Mouse (Mus musculus) small intestine, adult 10 weeks (tissue): ENCODE measurements around the gene Olfr1000. TPM values are rescaled to one million over a fixed set of nuclear protein-coding genes. Genes with fewer than 3 reads are reported as not detected.

ENCODE experiments used
- polyA plus RNA-seq: library from polyadenylated mRNA; stranded (reverse); fragments of 350-450 nt; fragmentation: Illumina TruSeq; extraction: RNeasy Lipid Tissue Mini Kit (QIAGEN cat#74804); gene quantifications from one replicate; pipeline ENCODE4 v1.2.3, GENCODE M21; 2014; ENCODE audit warnings: low replicate concordance

The Olfr1000 gene
- polyA plus RNA-seq, result not detected

GRCm38 (mm10) chr2:85611803-85612202 lies at the start of gene Olfr1000:
Olfr1000 (minus strand) TSS chr2:85611903.

GRCm38 (mm10) chr2:85650604-85651003 lies 38.9 kb upstream of the Olfr1000 start, which contains the start of gene Olfr1002:
Olfr1002 (minus strand) TSS chr2:85650704.

GRCm38 (mm10) chr2:85588648-85589047 lies 23.1 kb downstream of the Olfr1000 start, which contains the start of gene Olfr998:
Olfr998 (plus strand) TSS chr2:85588948.

GRCm38 (mm10) chr2:85578915-85579314 lies 32.8 kb downstream of the Olfr1000 start, which contains the start of gene Olfr996:
Olfr996 (plus strand) TSS chr2:85579215.

Other genes with a start within 250 kb of the Olfr1000 start
- not detected for gene Olfr988, start 248.7 kb downstream of the Olfr1000 start, polyA plus RNA-seq
- not detected for gene Olfr992, start 202.4 kb downstream of the Olfr1000 start, polyA plus RNA-seq
- gene Olfr993, start 197.0 kb downstream of the Olfr1000 start, polyA plus RNA-seq, result not detected
- gene Olfr994, start 175.5 kb downstream of the Olfr1000 start, polyA plus RNA-seq, result not detected
- gene Olfr995, start 168.3 kb downstream of the Olfr1000 start, polyA plus RNA-seq, result not detected
- gene 4833423E24Rik, start 92.9 kb downstream of the Olfr1000 start, polyA plus RNA-seq, result 0.22 TPM
- not detected for gene Olfr996, start 32.7 kb downstream of the Olfr1000 start, polyA plus RNA-seq
- not detected for gene Olfr998, start 23.0 kb downstream of the Olfr1000 start, polyA plus RNA-seq
- not detected for gene Olfr1002, start 38.8 kb upstream of the Olfr1000 start, polyA plus RNA-seq
- not detected for gene Olfr154, start 52.6 kb upstream of the Olfr1000 start, polyA plus RNA-seq
- gene Olfr1006, start 66.9 kb upstream of the Olfr1000 start, polyA plus RNA-seq, result not detected
- not detected for gene Olfr1008, start 77.5 kb upstream of the Olfr1000 start, polyA plus RNA-seq
- not detected for gene Olfr1009, start 103.5 kb upstream of the Olfr1000 start, polyA plus RNA-seq
- not detected for gene Olfr1012, start 150.9 kb upstream of the Olfr1000 start, polyA plus RNA-seq
- gene Olfr1013, start 155.2 kb upstream of the Olfr1000 start, polyA plus RNA-seq, result not detected
- gene Olfr1014, start 160.8 kb upstream of the Olfr1000 start, polyA plus RNA-seq, result not detected
- not detected for gene Olfr1015, start 170.1 kb upstream of the Olfr1000 start, polyA plus RNA-seq
- not detected for gene Olfr1016, start 190.6 kb upstream of the Olfr1000 start, polyA plus RNA-seq
- not detected for gene Olfr1018, start 206.6 kb upstream of the Olfr1000 start, polyA plus RNA-seq
- gene Olfr1019, start 233.6 kb upstream of the Olfr1000 start, polyA plus RNA-seq, result not detected
- not detected for gene Olfr1020, start 235.1 kb upstream of the Olfr1000 start, polyA plus RNA-seq